Mouse (Mus musculus) cerebellum, postnatal 4 days (tissue): ENCODE results near the gene Prkcq.

Source experiments
- DNase-seq, 2 experiments: peaks; one replicate each; pipeline ENCODE4 v3.0.0; 2022; ENCODE audit warnings: low spot score in 2 of 2, mixed read lengths in 1 of 2

Gene Prkcq

DNA sequence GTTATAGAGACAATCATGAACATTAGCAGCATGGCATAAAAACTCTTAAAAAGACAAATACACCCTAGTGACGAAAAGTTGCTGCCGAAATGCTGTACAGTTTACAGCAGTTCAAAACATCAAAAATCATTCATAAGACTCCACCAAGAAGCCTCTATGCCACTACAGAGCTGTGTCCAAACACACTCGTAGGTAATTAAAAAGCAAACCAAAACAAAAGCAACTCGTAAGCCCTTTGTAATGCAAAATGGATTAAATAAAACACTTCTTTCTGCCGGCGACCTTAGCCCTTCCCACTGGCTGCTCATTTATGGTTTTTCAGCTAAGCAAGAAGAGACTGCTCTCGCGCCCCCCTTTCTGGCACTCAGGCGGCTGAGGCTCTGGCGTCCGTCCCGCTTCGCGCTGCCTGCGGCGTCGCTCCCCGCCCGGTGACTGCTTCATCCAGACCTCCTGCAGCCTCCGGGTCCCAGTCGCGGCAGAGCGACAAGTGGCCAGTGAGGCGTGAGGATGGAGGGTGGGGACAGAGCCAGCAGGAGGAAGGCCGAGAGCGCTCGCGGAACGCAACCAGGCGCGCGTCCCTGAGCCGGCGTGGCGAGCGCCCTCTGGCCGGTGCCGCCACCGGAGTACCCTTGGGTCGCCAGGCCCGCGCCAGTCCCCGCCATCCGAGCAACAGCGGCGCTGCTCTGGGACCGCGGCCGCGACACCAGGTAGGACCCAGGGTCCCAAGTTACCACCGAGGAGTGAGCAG is at the start of gene Prkcq:
Gene Prkcq, plus strand, starts transcription at position 355 of the 748 bp plus-strand sequence.
- peak; percentile 31 to 63 for DNase-seq

DNA sequence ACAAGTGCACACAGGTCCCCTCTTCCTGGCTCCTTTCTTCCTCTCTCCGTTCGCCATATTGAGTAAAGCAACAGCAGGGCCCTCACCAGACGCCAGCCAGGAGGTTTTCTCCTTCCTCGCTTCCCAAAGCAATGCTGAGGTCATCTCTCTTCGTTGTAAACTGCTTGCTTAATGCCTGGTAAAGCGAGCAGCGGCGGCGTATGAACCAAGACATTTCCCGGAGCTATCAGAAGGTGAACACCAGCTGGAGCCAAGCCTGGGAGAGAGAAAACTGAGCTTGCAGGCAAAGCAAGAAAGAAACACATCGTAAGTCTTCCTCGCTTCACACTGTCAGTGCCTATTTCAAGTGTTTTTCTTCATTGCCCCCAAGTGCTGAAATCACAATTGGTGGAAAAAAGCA is 41.0 kb upstream of the Prkcq start:
- no peak for DNase-seq

DNA sequence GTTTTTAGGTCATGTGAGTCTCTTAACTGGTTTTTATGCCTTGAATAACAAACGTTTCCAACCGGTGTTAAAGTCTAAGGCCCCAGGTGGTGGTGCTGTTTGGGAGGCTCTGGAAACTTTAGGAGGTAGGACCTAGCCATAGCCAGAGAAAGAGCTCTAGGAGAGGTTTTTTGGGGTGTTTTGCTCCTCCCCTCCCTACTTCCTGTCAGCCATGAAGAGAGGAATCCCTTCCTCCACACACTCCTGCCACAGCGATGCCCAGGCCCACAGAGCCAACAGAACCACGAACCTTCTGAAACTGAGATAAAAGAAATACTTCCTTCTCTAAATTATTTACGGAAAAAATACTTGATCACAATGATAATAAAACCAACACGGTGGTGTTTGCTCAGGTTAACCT is 36.2 kb upstream of the Prkcq start:
- DNase-seq, result no peak

DNA sequence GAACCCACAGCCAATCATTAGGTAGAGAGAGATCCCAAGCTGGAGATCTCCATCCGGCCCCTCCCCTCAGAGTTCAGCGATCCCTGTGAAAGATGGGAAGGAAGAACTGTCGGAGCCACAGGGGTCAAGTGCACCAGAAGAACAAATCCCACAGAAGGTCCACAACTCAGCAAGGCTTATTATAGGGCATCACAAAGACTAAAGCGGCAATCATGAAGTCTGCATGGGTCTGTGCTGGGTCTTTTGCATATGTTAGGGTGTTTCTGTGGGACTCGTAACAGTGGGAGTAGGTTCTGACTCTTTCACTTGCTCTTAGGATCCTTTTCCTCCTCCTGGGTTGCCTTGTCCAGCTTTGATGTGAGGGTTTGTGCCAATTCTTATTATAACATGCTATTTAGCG is 33.8 kb upstream of the Prkcq start:
- DNase-seq, result no peak

DNA sequence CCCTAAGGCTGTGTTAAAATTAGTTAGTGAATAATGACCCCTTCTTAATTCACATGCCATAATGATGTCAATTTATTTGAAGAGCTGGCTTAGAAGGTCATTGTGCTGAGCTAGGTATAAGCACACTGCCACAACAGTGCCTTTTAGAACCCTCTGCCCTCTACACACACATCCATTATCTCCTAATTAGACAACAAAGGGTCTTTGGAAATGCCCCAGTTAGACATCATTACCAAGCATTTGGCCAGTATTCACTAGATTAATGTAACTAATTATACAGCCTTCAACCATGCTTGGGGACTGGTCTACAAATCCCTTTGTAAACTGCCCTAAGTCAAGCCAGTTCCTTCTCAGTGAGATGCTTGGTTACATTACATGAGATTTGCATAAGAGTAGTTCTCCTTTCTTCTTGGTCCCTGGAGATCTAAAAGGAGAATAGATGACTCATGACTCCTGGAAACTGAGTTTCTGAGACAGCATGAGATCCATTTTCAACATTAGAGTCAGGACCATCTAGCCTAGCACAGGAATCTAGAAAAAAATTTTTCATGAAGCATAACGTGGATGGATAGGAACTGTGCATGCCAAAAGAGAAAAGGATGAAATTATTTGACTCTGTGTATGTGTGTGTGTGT is 32.3 kb upstream of the Prkcq start:
- DNase-seq, result no peak

DNA sequence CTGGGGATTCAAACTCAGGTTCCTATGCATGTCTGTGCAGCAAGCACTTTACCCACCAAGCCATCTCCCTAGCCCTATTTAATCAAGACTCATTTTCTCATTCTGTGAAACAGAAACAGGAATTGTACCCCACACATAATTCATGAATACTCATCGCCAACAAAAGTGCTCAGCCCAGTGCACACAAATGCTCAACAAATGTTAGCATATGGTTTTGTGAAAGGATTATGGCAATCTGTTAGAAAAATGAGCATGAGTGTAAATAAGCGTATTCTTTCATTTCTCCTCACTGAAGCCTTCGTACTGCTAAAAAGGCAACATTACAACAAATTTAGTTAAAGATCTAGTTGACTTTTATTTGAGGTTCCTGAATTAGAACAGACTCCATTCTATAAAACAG is 31.5 kb upstream of the Prkcq start:
- DNase-seq, result no peak

DNA sequence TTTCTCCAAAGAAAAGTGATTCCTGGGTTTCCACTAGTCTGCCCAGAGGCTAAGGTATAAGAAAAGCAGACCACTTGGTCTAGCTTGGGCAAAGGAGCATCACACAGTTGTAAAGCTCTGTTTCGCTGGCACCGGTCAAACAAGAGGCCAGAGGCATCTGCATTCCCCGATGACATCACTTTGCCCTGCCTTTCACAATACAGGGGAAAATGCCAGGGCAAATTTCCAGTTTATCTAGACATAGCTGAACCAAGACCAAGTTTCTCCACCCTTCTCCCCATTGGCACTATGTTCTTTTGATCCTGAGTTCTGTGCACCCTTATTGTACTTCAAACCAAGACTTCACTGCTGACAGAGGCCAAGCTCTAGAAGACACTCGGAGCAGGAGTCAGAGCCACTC is 22.8 kb upstream of the Prkcq start:
- no peak for DNase-seq

DNA sequence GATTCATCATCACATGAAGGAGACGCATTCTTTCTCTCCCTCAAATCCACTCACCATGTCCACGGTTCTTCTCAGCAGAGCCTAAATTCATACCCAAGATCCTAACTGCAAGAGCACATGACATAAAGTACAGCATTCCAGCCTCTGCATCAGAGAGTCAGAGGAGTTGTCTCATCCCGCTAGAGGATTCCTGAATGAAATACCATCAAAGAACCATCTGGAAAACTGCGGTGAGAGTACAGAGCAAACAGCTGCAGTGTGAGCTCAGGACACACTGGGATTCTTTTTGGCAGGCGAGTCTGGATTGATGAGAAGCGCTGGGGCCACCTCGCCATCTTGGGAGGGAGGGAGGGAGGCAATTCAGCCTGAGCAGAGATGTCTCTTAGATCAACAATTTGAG is 20.9 kb upstream of the Prkcq start:
- DNase-seq, result no peak

DNA sequence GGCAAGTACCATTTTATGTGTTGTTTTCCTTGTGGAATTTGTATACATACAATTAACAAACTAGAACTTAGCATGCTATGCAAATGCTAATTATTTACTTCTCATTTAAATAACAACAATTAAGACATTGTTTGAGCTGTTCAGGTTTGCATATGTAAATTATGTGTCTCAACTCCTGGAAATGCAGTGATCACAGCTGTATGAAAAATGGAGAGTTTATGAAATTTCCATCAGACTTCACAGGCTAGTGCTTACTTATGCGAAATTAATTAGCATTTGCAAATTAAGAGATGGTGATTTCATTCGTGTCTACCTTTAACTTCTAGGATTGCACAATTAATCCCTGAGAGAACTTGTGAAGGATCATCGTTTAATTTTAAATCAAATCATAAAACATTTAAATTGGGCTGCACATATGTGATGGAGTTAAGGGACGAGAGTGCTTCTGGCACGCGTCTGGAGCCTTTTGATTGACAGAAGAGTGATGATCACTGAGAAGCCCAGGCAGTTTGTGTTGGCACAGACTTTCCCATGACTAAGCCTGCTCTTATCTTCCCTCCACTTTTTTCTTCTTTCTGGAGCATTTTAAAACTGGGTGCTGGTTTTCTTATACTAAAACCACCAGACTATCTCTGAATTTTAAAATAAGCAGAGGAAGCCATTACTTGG is 20.1 kb upstream of the Prkcq start:
- no peak for DNase-seq

DNA sequence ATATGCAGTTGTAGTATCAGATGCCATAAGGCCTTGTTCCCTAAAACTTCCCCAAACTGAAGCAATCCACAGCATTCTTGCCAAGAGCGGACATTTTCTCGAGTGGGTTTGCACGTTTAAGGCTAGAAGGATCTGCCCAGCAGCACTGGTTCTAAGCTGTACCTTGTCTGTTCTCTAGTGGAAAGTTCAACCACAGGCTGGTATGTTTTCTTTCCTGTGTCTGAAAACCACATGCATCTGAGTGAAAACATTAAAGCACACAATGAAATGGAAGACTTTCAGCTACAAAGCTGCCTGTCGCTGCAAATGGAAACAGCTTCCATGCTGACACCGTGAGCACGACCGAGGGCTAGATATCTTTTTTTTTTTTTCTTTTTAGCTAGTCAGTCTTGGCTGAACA is 12.3 kb upstream of the Prkcq start:
- no peak for DNase-seq

DNA sequence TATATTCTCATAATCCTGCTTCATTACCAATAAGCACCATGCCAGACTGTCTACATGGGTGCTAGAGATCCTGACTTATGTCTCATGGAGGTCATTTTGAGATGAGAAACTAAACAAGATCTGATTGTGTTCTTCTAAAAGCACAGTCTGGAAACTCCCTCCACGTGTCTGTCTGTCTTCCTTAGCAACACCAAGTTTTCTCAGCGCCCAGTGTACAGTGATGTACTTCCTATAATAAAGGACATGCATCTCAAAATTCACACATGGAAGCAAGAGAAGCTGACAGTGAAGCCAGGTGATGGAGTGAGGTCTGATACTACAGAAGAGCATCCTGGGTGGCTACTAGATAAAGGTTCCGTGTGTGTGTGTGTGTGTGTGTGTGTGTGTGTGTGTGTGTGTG is 11.2 kb upstream of the Prkcq start:
- no peak for DNase-seq

DNA sequence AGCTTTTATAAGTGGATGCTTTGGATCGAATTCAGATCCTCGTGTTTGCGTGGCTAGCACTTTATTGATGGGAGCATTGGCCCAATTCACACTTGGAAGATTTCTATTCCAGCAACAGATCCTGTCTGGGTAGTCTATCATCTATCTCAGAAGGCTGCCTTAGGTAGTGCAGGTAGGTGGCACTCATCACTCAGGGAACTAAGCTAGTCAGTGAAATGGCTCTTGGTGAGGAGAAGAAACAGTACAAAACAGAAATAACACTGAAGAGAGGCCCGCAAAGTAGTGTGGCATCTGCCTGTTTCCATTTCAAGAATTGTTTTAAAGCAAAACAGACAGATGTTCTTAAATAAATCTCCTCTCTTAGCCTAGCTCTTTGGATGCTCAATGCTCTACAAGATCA is 10.6 kb upstream of the Prkcq start:
- no peak for DNase-seq

DNA sequence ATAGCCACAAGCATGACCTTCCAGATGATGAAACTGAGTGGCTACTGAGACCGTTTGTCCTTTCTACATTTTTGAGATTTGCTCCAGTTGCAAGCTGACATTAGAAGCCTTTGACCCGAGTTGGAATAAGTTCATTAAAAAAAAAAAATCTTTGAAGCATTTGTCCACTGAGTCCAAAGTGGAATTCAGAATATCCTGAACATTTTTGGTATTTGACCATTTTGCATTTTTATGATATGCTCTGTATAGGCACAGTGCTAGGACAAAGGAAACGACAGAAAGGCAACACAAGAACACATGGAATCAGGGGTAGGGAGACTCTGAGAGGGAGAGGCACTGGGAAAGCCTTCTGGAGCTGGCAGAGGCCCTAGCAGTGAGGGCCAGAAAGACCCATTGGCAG is 9.2 kb upstream of the Prkcq start:
- no peak for DNase-seq

DNA sequence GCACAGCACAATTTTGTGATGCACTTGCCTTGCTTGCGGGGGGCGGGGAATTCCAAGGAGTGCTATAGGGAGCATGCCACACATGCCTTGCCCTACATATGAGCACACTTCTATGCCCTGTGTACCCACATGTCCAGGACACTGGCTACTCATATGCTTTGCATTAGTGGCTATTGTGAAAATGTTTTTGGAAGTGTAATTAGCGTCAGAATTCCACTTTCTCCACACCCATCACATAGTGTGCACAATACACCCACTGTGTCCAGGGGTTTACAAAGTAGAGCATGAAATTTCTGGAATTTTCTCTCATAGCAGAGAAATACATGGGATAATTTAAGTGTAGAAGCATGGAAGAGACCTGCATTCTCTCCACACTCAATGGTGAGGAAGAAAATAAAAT is 7.7 kb upstream of the Prkcq start:
- no peak for DNase-seq

DNA sequence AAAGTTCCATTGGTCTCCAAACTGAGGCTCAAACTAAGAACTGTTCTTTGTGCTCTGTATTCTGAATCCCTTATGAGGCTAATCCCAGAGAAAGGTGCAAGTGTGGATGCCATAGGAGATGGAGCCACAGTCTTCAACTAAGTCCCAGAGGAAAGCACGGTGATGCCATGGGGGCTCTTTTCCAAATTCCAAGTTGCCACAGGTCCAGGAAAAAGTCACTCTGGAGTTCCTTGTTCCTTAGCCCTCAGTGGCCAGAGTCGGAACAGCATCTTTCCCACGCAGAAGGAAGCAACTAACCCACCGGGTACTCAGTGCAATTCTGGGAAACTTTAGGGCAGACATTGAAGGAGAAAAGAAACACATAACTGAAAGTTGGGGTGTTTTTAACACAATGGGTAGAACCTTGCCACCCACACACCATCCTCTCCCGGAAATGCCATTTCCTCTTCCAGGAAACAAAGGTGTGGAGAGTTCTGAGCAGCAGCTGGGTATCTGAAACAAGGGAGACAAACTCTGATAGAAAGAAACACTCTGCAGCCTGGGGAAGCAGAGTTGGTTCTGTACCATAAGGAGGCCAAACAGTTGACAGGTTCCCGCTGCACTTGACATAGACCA is 2.1 kb upstream of the Prkcq start:
- DNase-seq, result no peak

DNA sequence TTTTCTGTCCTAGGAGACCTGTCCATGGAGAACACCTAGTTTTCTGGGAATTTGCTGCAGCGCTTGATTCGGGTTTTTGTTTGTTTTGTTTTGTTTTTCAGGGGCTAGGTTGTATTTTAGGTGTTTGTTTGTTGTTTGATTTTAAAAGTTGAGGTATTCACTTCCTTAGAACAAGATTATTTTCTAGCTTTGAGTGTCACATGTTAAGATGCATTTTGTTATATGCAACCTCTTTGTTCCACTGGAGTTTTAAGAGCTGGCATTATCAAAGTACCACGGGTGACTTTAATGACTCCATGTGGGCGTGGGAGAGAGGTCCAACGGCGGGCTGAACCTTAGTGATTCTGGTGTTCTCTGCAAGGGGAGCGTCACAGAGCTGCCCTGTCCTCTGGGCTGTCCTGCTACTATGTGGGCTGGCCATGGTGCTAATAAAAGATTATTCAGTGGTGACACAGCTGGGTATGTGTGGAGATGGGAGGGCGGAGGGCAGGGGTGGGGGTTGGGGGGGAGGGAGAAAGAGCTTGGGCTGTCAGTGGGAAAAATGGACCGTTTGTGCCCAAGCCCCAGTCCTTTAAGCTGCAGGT is 1.0 kb downstream of the Prkcq start:
- DNase-seq, result no peak

DNA sequence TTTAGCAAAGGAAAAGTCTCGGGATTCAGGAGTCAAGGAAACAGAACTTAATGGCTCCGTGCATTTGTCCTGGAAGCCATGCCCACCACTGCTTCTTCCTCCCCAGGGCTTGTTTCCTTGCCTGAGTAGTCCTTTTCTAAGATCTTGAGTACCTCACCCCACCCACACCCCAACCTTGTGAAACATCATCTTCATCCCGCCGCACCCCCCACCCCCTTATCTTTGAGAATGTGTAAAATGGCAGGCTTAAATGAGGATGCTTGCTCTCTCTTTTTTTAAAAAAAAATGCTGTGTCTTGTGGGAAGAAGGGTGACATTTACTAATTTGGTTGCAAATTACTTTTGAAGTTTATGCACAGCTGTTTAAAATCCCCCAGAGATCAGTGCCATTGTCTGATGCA is 1.6 kb downstream of the Prkcq start:
- no peak for DNase-seq

DNA sequence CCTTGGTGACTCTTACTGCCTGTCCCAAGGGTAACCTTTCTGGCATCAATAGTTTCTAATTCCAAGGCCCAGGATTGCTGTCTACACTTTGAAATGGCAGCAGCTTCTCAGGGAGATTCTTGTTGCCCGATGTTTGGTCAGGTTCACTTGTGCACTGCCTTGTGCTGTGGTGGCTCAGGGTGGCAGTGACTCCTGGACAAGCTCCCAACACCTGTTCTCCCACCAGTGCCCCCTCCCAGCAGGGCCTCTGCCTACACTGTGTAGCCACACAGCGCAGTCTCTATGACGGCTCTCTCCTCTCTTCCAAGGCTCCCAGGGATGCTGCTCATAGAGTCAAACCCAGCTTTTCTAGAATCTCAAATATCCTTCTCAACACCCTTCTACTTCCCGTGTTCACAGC is 2.2 kb downstream of the Prkcq start:
- no peak for DNase-seq

DNA sequence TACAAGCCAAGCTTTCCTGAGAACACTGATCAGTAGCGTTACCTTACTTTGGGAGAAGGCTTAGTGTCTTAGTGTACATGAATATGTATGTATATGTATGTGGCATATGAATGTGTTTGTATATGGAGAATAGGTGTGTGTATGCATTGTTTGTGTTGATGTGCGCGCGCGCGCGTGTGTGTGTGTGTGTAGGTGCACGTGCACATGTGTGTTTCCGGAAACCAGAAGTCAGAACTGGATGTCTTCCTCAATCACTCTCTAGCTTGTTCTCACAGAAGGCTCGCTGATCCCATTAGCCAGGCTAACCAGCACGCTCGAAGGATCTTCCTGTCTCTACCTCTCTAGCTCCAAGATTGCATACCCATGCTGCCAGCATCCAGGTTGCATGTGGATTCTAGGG is 6.0 kb downstream of the Prkcq start:
- no peak for DNase-seq

DNA sequence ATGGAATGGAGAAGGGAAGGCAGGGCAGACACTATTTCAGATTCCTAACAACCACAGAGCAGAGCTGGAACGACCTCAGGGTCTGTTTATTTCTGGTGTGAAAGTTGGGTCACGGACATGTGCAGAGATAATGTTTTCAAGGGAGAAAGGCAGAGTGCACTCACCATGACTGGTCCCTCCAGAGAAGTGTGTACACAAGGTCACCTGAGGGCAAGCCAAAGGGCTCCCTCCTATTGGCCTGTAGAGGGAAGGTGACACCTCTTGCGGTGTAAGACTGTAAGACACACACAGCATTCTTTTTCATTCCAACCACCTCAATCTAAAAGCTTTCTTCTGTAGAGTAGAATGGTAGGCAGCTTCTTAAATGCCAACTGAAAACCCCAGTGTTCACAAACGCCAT is 9.6 kb downstream of the Prkcq start:
- no peak for DNase-seq

DNA sequence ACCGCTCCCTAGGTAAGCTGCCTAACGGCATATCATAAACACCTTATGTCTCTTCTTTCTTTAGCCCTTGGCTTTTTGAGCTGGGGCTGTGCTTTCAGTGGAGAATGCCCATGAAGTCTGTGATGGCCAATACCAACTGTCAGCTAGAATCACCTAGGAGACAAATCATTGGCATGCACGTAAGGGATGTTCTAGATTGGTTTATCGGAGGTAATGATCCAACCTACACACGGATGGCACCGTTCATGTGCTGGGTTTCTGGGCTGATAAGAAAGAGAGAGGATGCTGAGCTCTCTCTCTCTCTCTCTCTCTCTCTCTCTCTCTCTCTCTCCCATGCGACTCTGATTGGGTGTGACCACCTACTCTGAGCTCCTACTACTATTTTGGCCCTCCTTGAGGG is 10.2 kb downstream of the Prkcq start:
- DNase-seq, result no peak

DNA sequence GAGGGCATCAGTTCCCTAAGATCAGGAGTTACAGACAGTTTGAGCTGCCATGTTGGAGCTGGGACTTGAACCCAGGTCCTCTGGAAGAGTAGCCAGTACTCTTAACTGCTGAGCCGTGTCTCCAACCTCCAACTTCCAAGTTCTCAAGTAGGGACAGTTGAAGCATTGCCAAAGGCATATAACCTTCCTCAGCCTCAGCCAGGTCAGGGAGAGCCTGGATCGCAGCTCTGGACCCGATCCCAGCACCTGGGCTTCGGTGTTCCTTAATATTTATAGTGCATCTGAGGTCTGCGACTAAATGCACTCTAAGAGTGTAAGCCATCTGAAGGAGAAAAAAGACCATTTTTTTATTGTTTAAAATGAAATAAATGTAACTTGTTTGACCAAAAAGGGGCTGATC is 12.1 kb downstream of the Prkcq start:
- DNase-seq, result no peak
